Mouse (Mus musculus) right cerebral cortex, postnatal 4 days (tissue): ENCODE measurements around the gene Rps3.

ENCODE experiments used
- DNase-seq: peaks from one replicate; pipeline ENCODE4 v3.0.0-alpha.2; 2022

Gene Rps3

GRCm38 (mm10) chr7:99436530-99436929 is 47.0 kb downstream of the Rps3 start:
- no peak for DNase-seq

DNA sequence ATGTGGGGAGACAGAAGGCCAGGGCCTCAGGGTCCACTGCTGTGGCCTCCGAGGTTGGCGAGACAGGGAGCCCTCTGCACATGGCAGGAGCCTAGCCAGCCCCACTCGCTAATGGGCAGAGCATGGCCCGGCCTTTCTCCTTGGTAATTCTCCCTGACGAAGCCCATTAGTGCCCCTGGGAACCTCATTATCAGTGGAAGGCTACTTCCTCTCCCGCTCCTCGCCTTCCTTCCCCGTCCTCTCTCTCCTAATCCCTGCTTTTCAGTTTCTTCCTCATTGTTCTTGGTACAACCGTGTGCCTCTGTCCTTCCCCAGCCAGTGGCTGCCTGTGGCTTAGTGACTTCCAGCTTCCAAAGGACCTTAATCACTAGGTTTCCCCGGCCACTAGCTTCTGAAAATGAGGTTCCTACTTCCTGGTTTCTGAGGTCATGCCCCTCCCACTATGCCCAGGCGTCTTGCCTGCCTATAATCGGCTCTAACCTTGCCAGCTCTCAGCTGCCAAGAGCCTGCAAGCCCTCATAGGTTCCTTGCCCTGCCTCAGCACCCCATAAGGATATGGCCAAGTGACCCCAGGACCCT is 48.8 kb downstream of the Rps3 start:
- DNase-seq: no peak

DNA sequence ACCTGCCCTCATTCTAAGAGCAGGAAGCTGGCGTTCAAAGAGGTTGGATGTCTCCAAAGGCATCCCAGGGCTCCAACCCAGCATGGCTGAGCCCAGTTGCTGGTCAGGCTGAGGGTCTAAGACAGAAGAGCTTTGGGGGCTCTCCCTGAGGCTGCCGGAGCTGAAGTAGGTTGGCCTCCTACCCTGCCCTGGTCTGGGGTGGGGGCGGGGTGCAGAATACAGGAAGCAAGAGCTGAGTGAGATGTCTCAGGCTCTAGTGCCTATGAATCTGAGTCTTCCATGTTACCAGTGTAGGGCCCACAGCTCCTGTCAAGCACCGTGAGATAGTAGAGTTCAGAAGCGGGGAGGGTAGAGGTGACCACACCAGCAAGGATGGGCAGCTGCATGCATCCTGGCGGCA is 50.7 kb downstream of the Rps3 start:
- no peak for DNase-seq

GRCm38 (mm10) chr7:99432248-99432647 is 51.3 kb downstream of the Rps3 start:
- DNase-seq: peak; percentile 58

- no peak for DNase-seq
Observed at GRCm38 (mm10) chr7:99430246-99430645, 53.3 kb downstream of the Rps3 start.

GRCm38 (mm10) chr7:99429786-99430185 is 53.8 kb downstream of the Rps3 start:
- peak; percentile 45 for DNase-seq

GRCm38 (mm10) chr7:99428836-99429235 is 54.7 kb downstream of the Rps3 start:
- DNase-seq: no peak

DNA sequence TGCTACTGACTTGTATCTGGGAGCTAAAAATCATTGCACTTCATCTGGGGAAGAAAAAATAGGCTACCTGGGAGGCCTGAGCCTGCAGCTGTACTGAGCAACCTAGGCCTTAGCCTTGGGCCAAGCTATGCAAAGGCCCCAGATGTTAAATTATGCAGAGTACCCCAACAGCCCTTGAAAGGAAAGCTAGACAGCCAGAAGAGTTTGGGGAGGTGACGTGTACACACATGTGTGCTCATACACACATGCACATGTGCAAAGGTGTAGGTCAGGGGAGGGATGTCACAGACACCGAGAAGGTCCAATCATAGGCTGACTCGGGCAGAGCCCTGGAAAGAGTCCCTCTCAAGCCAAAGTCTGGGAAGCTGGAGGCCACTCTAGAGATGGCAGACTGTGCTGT is 55.6 kb downstream of the Rps3 start:
- no peak for DNase-seq
